ENCODE assay signal across 8 mouse cellular contexts in genomic region chr11:118569571-118570062, GRCm38 (mm10).
DNase-seq lines count a peak whose midpoint lies in the region; ATAC-seq and TF ChIP-seq lines count a peak whose summit lies in the region.

No protein-coding gene starts in this region.

- no peak for DNase-seq in kidney, postnatal 25 days
- DNase-seq in spleen, postnatal 14 days (ENCODE audit: low spot score in 2 of 2): no peak
- no peak for DNase-seq in gastrocnemius, adult 8-10 months (ENCODE audit: low spot score in 2 of 2)

- peaks cover 72% of the 10 kb centered on the region for H3K27me3 ChIP-seq in kidney, embryonic 14.5 days (ENCODE audit: control insufficient read depth, insufficient read depth, low read length)
- peaks cover 80% of the 10 kb centered on the region for H3K27me3 ChIP-seq in intestine, embryonic 15.5 days (replicated peaks)
- peaks cover 63% of the 10 kb centered on the region for H3K27me3 ChIP-seq in neural tube, embryonic 12.5 days (replicated peaks)

- H3K9me3 ChIP-seq in kidney, embryonic 14.5 days (ENCODE audit: control insufficient read depth, low read length): no peaks in the 10 kb centered on the region
- H3K9me3 ChIP-seq in intestine, embryonic 15.5 days: no peaks in the 10 kb centered on the region
- no peaks in the 10 kb centered on the region for H3K9me3 ChIP-seq in neural tube, embryonic 12.5 days

- no peak overlapping the region for H3K9ac ChIP-seq in kidney, embryonic 14.5 days (ENCODE audit: low read depth, low read length)
- H3K9ac ChIP-seq in intestine, embryonic 15.5 days: no peak overlapping the region
- H3K9ac ChIP-seq in neural tube, embryonic 12.5 days: peak overlapping the region; percentile 55

- no peak for TF ChIP-seq POLR2A in cortical plate, adult 2 months (IDR thresholded peaks at IDR 0.05; ENCODE audit: extremely low read depth, insufficient read depth, low read length)

- no peak for ATAC-seq in kidney, embryonic 14.5 days (ENCODE audit: low FRiP score, low TSS enrichment)
- no peak for ATAC-seq in intestine, embryonic 15.5 days
- ATAC-seq in neural tube, embryonic 12.5 days (ENCODE audit: low FRiP score, low read depth): no peak; the same call in 1 of the 2 replicates
- ATAC-seq in cerebellum, adult (ENCODE audit: insufficient number of reproducible peaks, low FRiP score, low TSS enrichment): no peak

- WGBS in kidney, embryonic 14.5 days: under 1% methylated on average over 25 of the region's 51 CpGs
- 0% methylated on average over 39 of the region's 51 CpGs for WGBS in intestine, embryonic 15.5 days
- WGBS in neural tube, embryonic 12.5 days: under 1% methylated on average over 47 of the region's 51 CpGs

- H3K4me2 ChIP-seq in kidney, embryonic 14.5 days (replicated peaks; ENCODE audit: low read depth, low read length): peak overlapping the region; percentile 34
- H3K4me2 ChIP-seq in intestine, embryonic 15.5 days (replicated peaks): peak overlapping the region; percentile 38
- peak overlapping the region; percentile 59 for H3K4me2 ChIP-seq in neural tube, embryonic 12.5 days (replicated peaks)

- H3K4me1 ChIP-seq in kidney, embryonic 14.5 days (ENCODE audit: control insufficient read depth, insufficient read depth, low read length): 0 out of 2 replicates have a peak, but pooled peaks cover 2% of the 10 kb centered on the region
- peaks cover 6% of the 10 kb centered on the region; the same call in 1 of the 2 replicates for H3K4me1 ChIP-seq in cortical plate, adult 2 months (ENCODE audit: control insufficient read depth, insufficient read depth, low read length)
- 0 out of 2 replicates have a peak, but pooled peaks cover 5% of the 10 kb centered on the region for H3K4me1 ChIP-seq in intestine, embryonic 15.5 days (replicated peaks)
- peaks cover 28% of the 10 kb centered on the region for H3K4me1 ChIP-seq in neural tube, embryonic 12.5 days

- H3K27ac ChIP-seq in kidney, embryonic 14.5 days (ENCODE audit: low read depth, low read length): no peak overlapping the region
- H3K27ac ChIP-seq in cortical plate, adult 2 months (ENCODE audit: insufficient read depth, low read length): no peak overlapping the region
- no peak overlapping the region for H3K27ac ChIP-seq in intestine, embryonic 15.5 days
- no peak overlapping the region for H3K27ac ChIP-seq in neural tube, embryonic 12.5 days

- no peak for TF ChIP-seq CTCF in cortical plate, adult 2 months (IDR thresholded peaks at IDR 0.05; ENCODE audit: extremely low read depth, insufficient read depth, low read length)

- H3K4me3 ChIP-seq in kidney, embryonic 14.5 days (ENCODE audit: low read length): peak overlapping the region; percentile 23
- peak overlapping the region; percentile 52 for H3K4me3 ChIP-seq in cortical plate, adult 2 months (ENCODE audit: insufficient read depth, low read length)
- H3K4me3 ChIP-seq in intestine, embryonic 15.5 days (replicated peaks): no peak overlapping the region; the same call in 1 of the 2 replicates
- H3K4me3 ChIP-seq in neural tube, embryonic 12.5 days: peak overlapping the region; percentile 29

- H3K36me3 ChIP-seq in kidney, embryonic 14.5 days (ENCODE audit: control insufficient read depth, insufficient read depth, low read length): no peaks in the 10 kb centered on the region
- no peaks in the 10 kb centered on the region for H3K36me3 ChIP-seq in intestine, embryonic 15.5 days
- no peaks in the 10 kb centered on the region for H3K36me3 ChIP-seq in neural tube, embryonic 12.5 days
